Mouse (Mus musculus) 3T3-L1 (cell line): ENCODE measurements around the gene Kctd18.
A peak's percentile ranks its signal among the peaks of the same experiment; 100 is the strongest.

ENCODE experiments used
- DNase-seq: peaks from one replicate; pipeline ENCODE4 v3.0.0-alpha.2; 2015; ENCODE audit warnings: low read depth, low spot score

The Kctd18 gene

GRCm38 (mm10) chr1:57991277-57991676 is 27.5 kb downstream of the Kctd18 start:
- no peak for DNase-seq

- peak; percentile 86 for DNase-seq
These were observed 29.6 kb downstream of the Kctd18 start for GRCm38 (mm10) chr1:57989052-57989600.

- DNase-seq = no peak
These were observed 41.9 kb downstream of the Kctd18 start for GRCm38 (mm10) chr1:57976860-57977259.

GRCm38 (mm10) chr1:57971588-57971987 is 47.2 kb downstream of the Kctd18 start:
- DNase-seq = no peak

GRCm38 (mm10) chr1:57969327-57970271 is 49.2 kb downstream of the Kctd18 start:
- peak; percentile 92 for DNase-seq

- no peak for DNase-seq
These were observed 63.0 kb downstream of the Kctd18 start for GRCm38 (mm10) chr1:57955774-57956173.

- no peak for DNase-seq
These were observed 64.4 kb downstream of the Kctd18 start for GRCm38 (mm10) chr1:57954376-57954765.

GRCm38 (mm10) chr1:57953586-57954375 is 65.0 kb downstream of the Kctd18 start:
- no peak for DNase-seq

GRCm38 (mm10) chr1:57952509-57952908 is 66.2 kb downstream of the Kctd18 start:
- DNase-seq = no peak

GRCm38 (mm10) chr1:57949716-57950115 is 69.0 kb downstream of the Kctd18 start:
- DNase-seq = no peak

- DNase-seq = peak; percentile 42
These were observed 69.6 kb downstream of the Kctd18 start for GRCm38 (mm10) chr1:57949195-57949594.

GRCm38 (mm10) chr1:57947552-57948347 is 71.0 kb downstream of the Kctd18 start:
- no peak for DNase-seq

- no peak for DNase-seq
These were observed 76.5 kb downstream of the Kctd18 start for GRCm38 (mm10) chr1:57942215-57942614.

- DNase-seq = no peak
These were observed 77.0 kb downstream of the Kctd18 start for GRCm38 (mm10) chr1:57941734-57942133.

GRCm38 (mm10) chr1:57941095-57941494 is 77.7 kb downstream of the Kctd18 start:
- no peak for DNase-seq

GRCm38 (mm10) chr1:57940691-57941090 is 78.1 kb downstream of the Kctd18 start:
- DNase-seq = no peak

- DNase-seq = no peak
These were observed 84.5 kb downstream of the Kctd18 start for GRCm38 (mm10) chr1:57934287-57934686.

GRCm38 (mm10) chr1:57918567-57918966 is 100.2 kb downstream of the Kctd18 start:
- no peak for DNase-seq

GRCm38 (mm10) chr1:57917342-57917741 is 101.4 kb downstream of the Kctd18 start:
- DNase-seq = no peak

- DNase-seq = no peak
These were observed 107.2 kb downstream of the Kctd18 start for GRCm38 (mm10) chr1:57911561-57911960.

GRCm38 (mm10) chr1:57906312-57906711 is 112.4 kb downstream of the Kctd18 start:
- no peak for DNase-seq
